Mouse (Mus musculus) neural tube, embryonic 15.5 days (tissue): ENCODE data around the gene Spred2. TPM values are rescaled to one million over a fixed set of nuclear protein-coding genes. Genes with fewer than 3 reads are reported as not detected.

ENCODE experiments used
- ATAC-seq: fragments of 200-750 bp; cut with Nextera tagmentation; 2 replicates; pipeline ENCODE4 v1.8.0; 2017; ENCODE audit warnings: mild to moderate bottlenecking, moderate TSS enrichment, moderate library complexity; ENCODE audit not compliant: low FRiP score
- H3K27ac ChIP-seq: fragments of 300-500 bp; sonication (generic); replicated peaks from 2 replicates; pipeline ENCODE4 v1.5.1; 2015; ENCODE audit warnings: mild to moderate bottlenecking, inconsistent platforms
- H3K27me3 ChIP-seq: fragments of 300-500 bp; sonication (generic); replicated peaks from 2 replicates; pipeline ENCODE4 v1.6.1; 2015; ENCODE audit warnings: inconsistent platforms
- H3K36me3 ChIP-seq: fragments of 300-500 bp; sonication (generic); 2 replicates; pipeline ENCODE4 v1.6.1; 2015; ENCODE audit warnings: inconsistent platforms
- H3K4me1 ChIP-seq: fragments of 300-500 bp; sonication (generic); 2 replicates; pipeline ENCODE4 v1.6.1; 2015; ENCODE audit warnings: inconsistent platforms
- H3K4me2 ChIP-seq: fragments of 300-500 bp; sonication (generic); 2 replicates; pipeline ENCODE4 v1.6.1; 2015; ENCODE audit warnings: inconsistent platforms, mild to moderate bottlenecking, moderate library complexity
- H3K4me3 ChIP-seq: fragments of 300-500 bp; sonication (generic); replicated peaks from 2 replicates; pipeline ENCODE4 v1.5.1; 2015; ENCODE audit warnings: mild to moderate bottlenecking, inconsistent platforms
- H3K9ac ChIP-seq: fragments of 300-500 bp; sonication (generic); replicated peaks from 2 replicates; pipeline ENCODE4 v1.6.1; 2015; ENCODE audit warnings: mild to moderate bottlenecking, inconsistent platforms
- H3K9me3 ChIP-seq: fragments of 300-500 bp; sonication (generic); replicated peaks from 2 replicates; pipeline ENCODE4 v1.6.1; 2016; ENCODE audit warnings: inconsistent platforms
- WGBS: fragments of 180-500 bp; shearing (Covaris S2); methylation state at CpG from one replicate; pipeline ENCODE4 v1.1.7; 2015; ENCODE audit warnings: mixed read lengths; 5-methylcytosine and 5-hydroxymethylcytosine counted together
- polyA plus RNA-seq: library from polyadenylated mRNA; unstranded; fragments of >200 nt; fragmentation: Nextera tagmentation; extraction: Ambion mirVana; gene quantifications from 2 replicates; pipeline ENCODE4 v1.2.1, GENCODE M21; 2015

Gene Spred2
- polyA plus RNA-seq, 1 experiment from 2014 or later, result 7.2 TPM

GRCm38 (mm10) chr11:19912661-19913060 lies 11.5 kb upstream of the Spred2 start:
- Histone ChIP-seq H3K4me3 (no peak overlapping the region), H3K27me3 (no peaks in the 10 kb centered on the region), H3K27ac (no peak overlapping the region), H3K36me3 (no peaks in the 10 kb centered on the region), H3K9me3 (0 out of 2 replicates have a peak, but pooled peaks cover 7% of the 10 kb centered on the region), H3K4me2 (no peak overlapping the region), H3K4me1 (peaks cover 4% of the 10 kb centered on the region; the same call in 1 of the 2 replicates), H3K9ac (no peak overlapping the region)
- WGBS, result 95% methylated on average over 5 of the region's 5 CpGs
- no peak for ATAC-seq

- 94% methylated on average over 4 of the region's 4 CpGs for WGBS
- H3K9ac ChIP-seq, result no peak overlapping the region
- H3K27ac ChIP-seq, result no peak overlapping the region
- H3K9me3 ChIP-seq, result no peaks in the 10 kb centered on the region
- H3K27me3 ChIP-seq, result no peaks in the 10 kb centered on the region
- H3K4me2 ChIP-seq, result no peak overlapping the region
- no peak for ATAC-seq
- H3K4me3 ChIP-seq, result no peak overlapping the region
- peaks cover 12% of the 10 kb centered on the region for H3K4me1 ChIP-seq
- H3K36me3 ChIP-seq, result no peaks in the 10 kb centered on the region
These were observed 10.4 kb upstream of the Spred2 start for GRCm38 (mm10) chr11:19913761-19914160.

- H3K9ac ChIP-seq, result no peak overlapping the region
- H3K4me3 ChIP-seq, result no peak overlapping the region
- no peaks in the 10 kb centered on the region for H3K9me3 ChIP-seq
- H3K4me1 ChIP-seq, result peaks cover 31% of the 10 kb centered on the region
- H3K36me3 ChIP-seq, result no peaks in the 10 kb centered on the region
- no peak for ATAC-seq
- no peak overlapping the region for H3K27ac ChIP-seq
- H3K4me2 ChIP-seq, result no peak overlapping the region
- no peaks in the 10 kb centered on the region for H3K27me3 ChIP-seq
- 31% methylated on average over 9 of the region's 9 CpGs for WGBS
These were observed 6.6 kb upstream of the Spred2 start for GRCm38 (mm10) chr11:19917381-19918245.

GRCm38 (mm10) chr11:19918246-19918540 lies 6.0 kb upstream of the Spred2 start:
- peaks cover 31% of the 10 kb centered on the region for H3K4me1 ChIP-seq
- no peak for ATAC-seq
- H3K9me3 ChIP-seq, result no peaks in the 10 kb centered on the region
- no peak overlapping the region for H3K27ac ChIP-seq
- H3K36me3 ChIP-seq, result no peaks in the 10 kb centered on the region
- H3K4me3 ChIP-seq, result no peak overlapping the region
- H3K4me2 ChIP-seq, result no peak overlapping the region
- WGBS, result 25% methylated on average over 2 of the region's 2 CpGs
- H3K27me3 ChIP-seq, result no peaks in the 10 kb centered on the region
- H3K9ac ChIP-seq, result no peak overlapping the region

- 1% methylated on average over 6 of the region's 6 CpGs for WGBS
- H3K27me3 ChIP-seq, result no peaks in the 10 kb centered on the region
- peak overlapping the region; percentile 66 for H3K4me3 ChIP-seq
- H3K36me3 ChIP-seq, result no peaks in the 10 kb centered on the region
- peak overlapping the region; percentile 71 for H3K9ac ChIP-seq
- peak; percentile 2; the same call in 1 of the 2 replicates for ATAC-seq
- peak overlapping the region; percentile 91 for H3K27ac ChIP-seq
- H3K9me3 ChIP-seq, result no peaks in the 10 kb centered on the region
- H3K4me2 ChIP-seq, result peak overlapping the region; percentile 81
- peaks cover 35% of the 10 kb centered on the region for H3K4me1 ChIP-seq
These were observed 4.8 kb upstream of the Spred2 start for GRCm38 (mm10) chr11:19919460-19919784.

GRCm38 (mm10) chr11:19919785-19920671 lies 4.1 kb upstream of the Spred2 start:
- peak overlapping the region; percentile 66 for H3K4me3 ChIP-seq
- peak overlapping the region; percentile 81 for H3K4me2 ChIP-seq
- H3K36me3 ChIP-seq, result no peaks in the 10 kb centered on the region
- ATAC-seq, result peak; percentile 66
- H3K9ac ChIP-seq, result peak overlapping the region; percentile 71
- no peaks in the 10 kb centered on the region for H3K27me3 ChIP-seq
- no peaks in the 10 kb centered on the region for H3K9me3 ChIP-seq
- H3K27ac ChIP-seq, result peak overlapping the region; percentile 91
- peaks cover 35% of the 10 kb centered on the region for H3K4me1 ChIP-seq
- WGBS, result under 1% methylated on average over 70 of the region's 70 CpGs

GRCm38 (mm10) chr11:19921723-19922122 lies 2.5 kb upstream of the Spred2 start:
- 84% methylated on average over 1 of the region's 1 CpGs for WGBS
- H3K27me3 ChIP-seq, result no peaks in the 10 kb centered on the region
- H3K4me3 ChIP-seq, result no peak overlapping the region
- no peaks in the 10 kb centered on the region for H3K9me3 ChIP-seq
- H3K9ac ChIP-seq, result no peak overlapping the region
- no peak for ATAC-seq
- H3K4me2 ChIP-seq, result no peak overlapping the region
- no peaks in the 10 kb centered on the region for H3K36me3 ChIP-seq
- peaks cover 43% of the 10 kb centered on the region for H3K4me1 ChIP-seq
- no peak overlapping the region for H3K27ac ChIP-seq

- H3K4me3 ChIP-seq, result no peak overlapping the region
- ATAC-seq, result no peak
- WGBS, result 96% methylated on average over 4 of the region's 4 CpGs
- no peak overlapping the region for H3K27ac ChIP-seq
- no peak overlapping the region for H3K4me2 ChIP-seq
- H3K36me3 ChIP-seq, result no peaks in the 10 kb centered on the region
- H3K27me3 ChIP-seq, result no peaks in the 10 kb centered on the region
- H3K4me1 ChIP-seq, result peaks cover 48% of the 10 kb centered on the region
- no peak overlapping the region for H3K9ac ChIP-seq
- H3K9me3 ChIP-seq, result no peaks in the 10 kb centered on the region
These were observed 2.0 kb upstream of the Spred2 start for GRCm38 (mm10) chr11:19922208-19922607.

GRCm38 (mm10) chr11:19924757-19925148 lies 578 bp downstream of the Spred2 start:
- H3K4me3 ChIP-seq, result peak overlapping the region; percentile 93
- peaks cover 45% of the 10 kb centered on the region for H3K4me1 ChIP-seq
- peak overlapping the region; percentile 83 for H3K9ac ChIP-seq
- peak; percentile 32 for ATAC-seq
- H3K4me2 ChIP-seq, result peak overlapping the region; percentile 72
- H3K27me3 ChIP-seq, result no peaks in the 10 kb centered on the region
- no peaks in the 10 kb centered on the region for H3K36me3 ChIP-seq
- H3K9me3 ChIP-seq, result no peaks in the 10 kb centered on the region
- H3K27ac ChIP-seq, result peak overlapping the region; percentile 98
- under 1% methylated on average over 29 of the region's 29 CpGs for WGBS

GRCm38 (mm10) chr11:19925149-19925975 lies 1.2 kb downstream of the Spred2 start:
- H3K4me3 ChIP-seq, result peak overlapping the region; percentile 93
- H3K4me1 ChIP-seq, result peaks cover 45% of the 10 kb centered on the region
- no peaks in the 10 kb centered on the region for H3K9me3 ChIP-seq
- H3K4me2 ChIP-seq, result peak overlapping the region; percentile 72
- under 1% methylated on average over 74 of the region's 75 CpGs for WGBS
- H3K27ac ChIP-seq, result peak overlapping the region; percentile 98
- no peaks in the 10 kb centered on the region for H3K27me3 ChIP-seq
- H3K9ac ChIP-seq, result peak overlapping the region; percentile 83
- H3K36me3 ChIP-seq, result no peaks in the 10 kb centered on the region
- peak; percentile 79 for ATAC-seq
